Mouse (Mus musculus): ENCODE measurements around the gene Arhgap33.
"Not testable (repeated sequence)": the region's sequence is repeated elsewhere in the genome, so short reads cannot be mapped to it uniquely, and the experiment has no call there.

Gene Arhgap33

GRCm38 (mm10) chr7:30501159-30501558 is 33.7 kb downstream of the Arhgap33 start:
- in situ Hi-C loops (cut with MboI, MseI), result loop anchor here (25.0 kb wide), 1 partner anchor 1089 kb away; no protein-coding TSS in a partner anchor

GRCm38 (mm10) chr7:30495506-30496042 is 39.3 kb downstream of the Arhgap33 start:
- in situ Hi-C loops (cut with MboI, MseI), result not testable (repeated sequence)

- in situ Hi-C loops (cut with MboI, MseI), result loop anchor here (5.0 kb wide), 1 partner anchor 119 kb away; the partner anchor contains the start of gene Upk1a
These were observed 41.4 kb downstream of the Arhgap33 start, which contains the start of gene Prodh2 for GRCm38 (mm10) chr7:30493401-30493931. Prodh2 (plus strand) TSS chr7:30493622.

- in situ Hi-C loops (cut with MboI, MseI), result loop anchor here (5.0 kb wide), 1 partner anchor 120 kb away; the partner anchor contains the start of gene Upk1a
These were observed 42.1 kb downstream of the Arhgap33 start for GRCm38 (mm10) chr7:30492765-30493164.

- in situ Hi-C loops (cut with MboI, MseI), result loop anchor here (5.0 kb wide), 1 partner anchor 121 kb away; the partner anchor contains the start of gene Upk1a
These were observed 43.9 kb downstream of the Arhgap33 start for GRCm38 (mm10) chr7:30490957-30491307.

GRCm38 (mm10) chr7:30490251-30490956 is 44.5 kb downstream of the Arhgap33 start:
- in situ Hi-C loops (cut with MboI, MseI), result loop anchor here (5.0 kb wide), 1 partner anchor 122 kb away; the partner anchor contains the start of gene Upk1a

GRCm38 (mm10) chr7:30484250-30484649 is 50.6 kb downstream of the Arhgap33 start:
- in situ Hi-C loops (cut with MboI, MseI), result no loop called here

- in situ Hi-C loops (cut with MboI, MseI), result loop anchor here (10.0 kb wide), 1 partner anchor 103 kb away; no protein-coding TSS in a partner anchor
These were observed 57.2 kb downstream of the Arhgap33 start for GRCm38 (mm10) chr7:30477415-30478381.

GRCm38 (mm10) chr7:30476136-30476535 is 58.7 kb downstream of the Arhgap33 start:
- in situ Hi-C loops (cut with MboI, MseI), result loop anchor here (10.0 kb wide), 1 partner anchor 101 kb away; no protein-coding TSS in a partner anchor

GRCm38 (mm10) chr7:30474999-30475398 is 59.9 kb downstream of the Arhgap33 start:
- in situ Hi-C loops (cut with MboI, MseI), result loop anchor here (10.0 kb wide), 1 partner anchor 100 kb away; no protein-coding TSS in a partner anchor

- in situ Hi-C loops (cut with MboI, MseI), result loop anchor here (10.0 kb wide), 1 partner anchor 98 kb away; no protein-coding TSS in a partner anchor
These were observed 62.4 kb downstream of the Arhgap33 start for GRCm38 (mm10) chr7:30472411-30472810.

All from T-helper 2 cell (primary cell).